Mouse (Mus musculus): ENCODE measurements around the gene Kat7.

Kat7 gene

DNA sequence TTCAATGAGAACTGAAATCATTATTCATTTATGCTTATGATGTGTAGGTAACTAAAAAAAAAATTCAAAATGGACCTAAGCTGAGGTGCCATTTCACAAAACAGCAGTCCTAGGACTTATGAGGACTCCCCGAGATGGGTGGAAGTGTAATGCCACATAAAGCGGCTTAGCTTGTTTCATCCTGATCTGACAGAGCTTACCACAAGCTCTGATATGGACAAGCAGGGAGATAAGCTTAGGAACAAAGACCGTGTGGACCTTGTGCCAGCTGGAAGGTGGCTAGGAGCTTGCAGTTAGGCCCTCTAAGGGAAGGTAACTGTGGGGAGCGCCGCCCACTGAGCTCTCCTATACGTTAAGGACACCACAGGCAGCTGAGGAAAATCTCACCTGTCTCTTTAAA, 34.0 kb downstream of the Kat7 start:
- no peak for DNase-seq

DNA sequence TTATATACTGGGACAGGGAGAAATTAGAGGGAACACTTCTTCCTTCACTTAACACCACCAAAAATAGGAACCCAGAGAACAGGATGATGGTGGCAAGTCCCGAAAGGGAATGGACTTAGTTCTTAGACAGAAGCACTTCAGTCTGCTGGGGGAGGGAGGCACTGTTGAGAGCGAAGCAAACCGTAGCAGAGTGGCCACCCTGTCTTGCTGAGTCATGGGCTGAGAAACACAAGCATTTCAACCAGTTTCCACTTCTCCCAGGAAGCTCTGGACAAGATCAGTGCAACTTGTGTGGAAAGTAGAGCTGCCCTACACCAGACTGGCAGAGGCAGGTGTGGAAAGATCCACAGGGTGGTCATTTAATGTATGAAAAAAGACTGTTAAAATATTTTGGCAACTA, 35.4 kb downstream of the Kat7 start:
- DNase-seq = no peak

DNA sequence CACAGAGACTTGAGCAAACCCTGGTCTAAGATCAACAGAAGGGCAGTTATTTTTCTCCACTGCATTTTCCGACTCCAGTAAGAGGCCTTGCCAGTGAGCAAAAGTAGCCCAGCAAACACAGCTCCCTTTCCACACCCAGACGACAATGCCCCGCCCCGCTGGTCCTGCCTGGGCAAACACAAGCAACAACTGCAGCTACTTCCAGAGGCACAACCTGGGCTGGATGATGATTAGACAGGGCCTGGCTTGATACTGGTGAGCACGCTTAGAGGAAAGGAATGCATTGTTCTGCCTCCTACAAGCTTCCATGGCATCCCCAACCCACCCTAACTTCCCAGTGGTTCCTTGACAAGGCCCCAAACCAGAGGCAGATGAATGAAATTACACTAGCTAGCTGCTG, 36.4 kb downstream of the Kat7 start:
- DNase-seq = no peak

DNA sequence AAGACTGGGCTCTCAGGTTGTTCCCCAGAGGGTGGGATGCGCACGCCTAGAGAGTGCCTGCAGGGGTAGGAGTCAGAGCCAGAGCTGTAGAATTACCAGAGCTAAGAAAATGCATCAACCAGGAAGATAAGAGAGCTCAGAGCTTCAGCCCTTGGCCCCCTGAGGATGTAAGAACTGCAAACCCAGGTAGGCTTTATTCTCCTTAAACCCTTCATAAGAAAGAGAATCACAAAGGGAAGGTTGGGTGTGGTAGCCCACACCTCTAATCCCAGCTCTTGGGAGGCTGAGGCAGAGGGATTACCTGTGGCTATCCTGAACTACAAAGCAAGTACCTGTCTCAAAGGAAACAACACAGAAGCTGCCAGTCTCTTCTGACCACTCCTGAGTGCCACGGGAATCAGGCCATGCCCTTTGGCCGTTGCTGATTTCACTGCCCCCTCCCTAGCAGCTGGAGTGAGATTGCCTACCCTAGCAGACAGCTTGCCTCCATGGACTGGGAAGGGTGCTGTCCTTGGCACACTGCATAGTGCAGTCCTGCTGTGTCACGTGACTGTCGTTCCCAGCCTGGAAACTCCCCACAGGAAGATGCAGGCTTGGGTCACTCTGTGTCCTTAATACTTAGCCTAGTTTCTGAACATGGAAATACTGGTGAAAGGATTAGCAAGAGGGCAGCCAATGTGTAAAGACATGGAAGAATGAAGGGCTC, 43.4 kb downstream of the Kat7 start:
- DNase-seq = no peak

DNA sequence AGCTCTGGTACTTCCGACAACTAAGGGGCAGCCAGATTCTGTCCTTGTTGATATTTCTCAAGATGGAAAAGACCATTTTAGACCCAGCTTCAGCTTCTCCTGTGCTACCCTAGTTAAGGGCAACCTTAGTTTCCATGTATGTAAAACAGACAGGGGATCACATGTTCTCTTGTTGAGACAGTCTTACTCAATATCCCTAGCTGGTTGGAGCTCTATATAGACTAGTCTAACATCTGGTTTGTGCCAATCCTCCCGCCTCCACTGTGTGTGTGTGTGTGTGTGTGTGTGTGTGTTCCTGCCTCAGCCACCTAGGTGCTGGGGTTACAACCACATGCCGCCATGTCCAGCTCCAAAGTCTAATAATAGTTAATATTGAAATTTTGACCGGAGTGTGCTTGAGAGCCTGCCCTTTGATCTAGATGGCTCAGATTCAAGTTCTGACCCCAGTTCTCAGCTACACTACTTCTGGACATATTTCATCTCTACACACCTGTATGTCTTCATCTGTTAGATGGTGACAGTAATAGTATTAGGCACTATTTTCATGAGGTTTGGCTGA, 45.5 kb downstream of the Kat7 start:
- DNase-seq = no peak

DNA sequence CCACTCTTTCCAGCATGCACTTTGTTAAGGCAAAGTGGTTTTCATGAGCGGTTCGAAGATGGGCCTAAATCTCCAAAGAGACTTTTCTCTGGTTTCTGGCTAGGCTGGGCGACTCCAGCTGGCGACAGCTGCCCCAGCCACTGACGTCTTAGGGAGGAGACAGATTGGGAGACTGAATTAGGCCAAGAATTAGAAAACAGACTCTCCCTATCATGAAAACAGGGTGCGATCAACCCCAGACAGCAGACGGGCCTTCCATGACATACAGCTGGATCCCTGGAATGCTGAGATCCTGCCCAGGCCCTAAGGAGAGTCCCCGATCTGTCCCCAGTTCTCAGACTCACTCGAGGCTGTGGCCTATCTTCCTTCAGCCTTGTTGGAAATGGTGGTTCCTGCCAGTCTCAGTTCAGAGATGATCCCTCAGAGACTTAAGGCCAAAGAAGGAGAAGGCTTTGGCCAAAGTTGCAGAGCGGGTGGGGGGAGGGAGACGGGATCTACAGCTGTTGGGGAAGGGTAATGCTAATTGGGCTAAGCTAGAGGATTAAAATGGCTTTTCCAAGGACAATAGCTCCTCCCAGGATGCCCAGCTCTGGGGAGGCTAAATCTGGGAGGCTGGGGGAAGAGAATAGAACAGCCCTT, 46.1 kb downstream of the Kat7 start:
- no peak for DNase-seq

DNA sequence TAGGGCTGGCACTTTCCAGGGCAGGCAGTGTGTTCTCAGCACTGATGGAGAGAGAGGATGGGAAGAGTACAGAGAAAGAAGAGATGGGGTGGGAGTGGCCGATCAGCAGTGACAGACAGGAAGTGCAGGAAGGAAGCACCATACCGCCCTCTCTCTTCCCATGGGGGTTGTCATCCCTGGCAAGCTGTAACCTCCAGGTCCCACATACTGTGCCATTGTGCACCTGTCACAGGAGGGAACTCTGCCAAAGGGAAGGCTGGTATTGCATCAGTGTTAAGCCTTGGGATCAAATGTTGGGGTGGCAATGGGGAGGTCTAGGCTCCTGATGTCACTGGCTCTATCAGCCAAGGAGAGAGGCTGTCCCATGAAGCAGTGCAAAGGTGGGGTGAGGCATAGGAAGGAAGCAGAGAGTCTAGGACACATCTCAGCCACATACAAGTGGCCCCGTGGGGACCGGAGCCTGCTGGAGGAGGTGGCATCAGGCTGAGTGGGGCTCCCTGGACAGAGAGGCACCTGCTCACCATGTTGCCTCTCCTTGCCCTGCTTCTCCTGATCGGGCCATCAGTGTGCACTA, 48.8 kb downstream of the Kat7 start, which contains the start of gene Tac4:
Gene Tac4, plus strand, starts transcription at position 352 of the 574 bp plus-strand sequence.
- peak; percentile 50 for DNase-seq

DNA sequence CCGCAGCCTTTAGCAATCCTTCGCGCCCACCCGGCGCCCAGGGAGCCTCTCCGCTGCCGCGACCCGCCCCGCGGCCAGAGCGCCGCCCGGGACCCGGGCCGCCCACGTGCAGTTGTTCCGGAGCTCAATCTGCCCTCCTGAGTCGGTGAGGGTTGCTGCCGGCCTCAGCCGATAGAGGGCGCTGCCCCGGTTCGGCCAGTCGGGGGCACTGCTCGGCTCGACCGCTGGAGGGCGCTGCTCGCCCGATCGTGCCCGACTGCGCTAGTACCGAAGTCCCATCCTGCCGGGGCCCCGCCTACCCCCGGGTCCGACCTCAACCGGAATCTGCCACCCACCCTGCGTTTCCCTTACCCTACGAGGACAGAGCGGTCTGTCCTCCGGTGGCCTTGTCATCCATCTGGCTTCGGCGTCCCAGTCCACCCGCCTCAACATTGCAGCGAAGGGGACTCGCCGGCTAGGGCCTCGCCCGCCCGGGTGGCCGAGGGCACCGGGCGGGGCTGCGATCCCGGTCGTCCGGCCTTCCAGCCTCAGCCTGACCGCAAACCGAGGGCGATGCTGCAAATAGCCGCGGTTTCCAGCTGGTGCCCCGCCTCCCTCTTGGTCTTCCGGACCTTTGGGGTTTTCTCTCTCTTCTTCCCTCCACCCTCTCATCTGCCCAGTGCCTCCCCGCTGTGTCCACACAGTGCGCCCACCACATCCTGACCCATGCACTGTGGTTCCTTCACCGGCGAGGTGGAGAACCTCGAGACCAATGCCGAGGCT, 50.8 kb downstream of the Kat7 start:
- peak; percentile 85 for DNase-seq

DNA sequence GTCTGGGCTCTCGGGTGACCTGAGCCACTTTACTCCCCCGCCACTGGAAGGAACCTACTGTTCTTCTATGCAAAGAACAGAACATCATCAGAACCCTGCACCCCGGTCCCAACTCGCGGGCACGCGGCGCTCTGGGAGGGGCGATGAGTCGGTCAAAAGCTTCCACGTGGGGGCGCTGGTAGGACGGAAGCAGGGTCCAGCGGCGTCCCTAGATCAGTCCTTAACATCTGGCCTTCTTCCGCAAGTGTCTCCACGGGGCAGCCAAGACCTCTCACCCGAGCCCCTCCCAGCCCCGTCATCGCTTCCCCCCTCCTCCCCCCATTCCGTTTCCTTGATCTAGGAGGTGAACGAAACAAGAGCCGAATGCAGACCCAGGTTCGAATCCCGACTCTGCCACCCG, 51.6 kb downstream of the Kat7 start:
- DNase-seq = peak; percentile 57

DNA sequence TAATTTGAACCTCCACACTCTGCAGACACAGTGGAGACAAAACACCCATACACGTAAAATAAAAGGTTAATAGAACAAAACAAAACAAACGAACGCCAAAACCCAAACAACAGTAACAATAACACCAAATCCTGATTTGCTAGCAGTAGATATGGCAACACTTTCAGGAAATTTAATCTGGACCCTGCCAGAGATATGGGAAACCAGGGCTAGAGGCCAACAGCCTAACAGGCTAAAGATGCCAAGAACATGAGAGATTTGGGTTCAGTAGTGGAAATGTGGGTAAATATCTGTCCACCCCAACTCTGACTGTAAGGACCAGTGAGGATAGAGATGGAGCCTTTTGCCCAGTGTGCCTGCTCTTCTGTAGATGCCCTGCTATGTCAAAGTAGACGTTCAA, 52.1 kb downstream of the Kat7 start:
- DNase-seq = no peak

DNA sequence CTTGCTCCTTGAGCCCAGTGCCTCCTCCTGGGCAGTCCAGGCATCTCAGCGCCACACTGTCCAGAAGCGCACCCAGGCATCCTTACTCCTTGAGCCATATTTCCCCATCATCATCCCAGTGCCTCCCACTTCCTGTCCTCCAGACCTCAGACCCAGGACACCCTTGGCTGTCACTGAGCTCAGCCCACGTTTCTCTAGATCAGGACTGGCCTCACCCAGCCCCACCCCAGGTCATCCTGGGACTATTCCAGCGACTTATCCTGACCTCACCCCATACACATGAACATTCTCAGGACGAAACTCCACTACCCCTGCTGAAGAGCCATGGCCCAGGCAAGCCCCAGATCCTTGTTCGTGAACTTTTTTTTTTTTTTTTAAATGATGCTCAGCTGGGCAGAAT, 54.3 kb downstream of the Kat7 start:
- no peak for DNase-seq

DNA sequence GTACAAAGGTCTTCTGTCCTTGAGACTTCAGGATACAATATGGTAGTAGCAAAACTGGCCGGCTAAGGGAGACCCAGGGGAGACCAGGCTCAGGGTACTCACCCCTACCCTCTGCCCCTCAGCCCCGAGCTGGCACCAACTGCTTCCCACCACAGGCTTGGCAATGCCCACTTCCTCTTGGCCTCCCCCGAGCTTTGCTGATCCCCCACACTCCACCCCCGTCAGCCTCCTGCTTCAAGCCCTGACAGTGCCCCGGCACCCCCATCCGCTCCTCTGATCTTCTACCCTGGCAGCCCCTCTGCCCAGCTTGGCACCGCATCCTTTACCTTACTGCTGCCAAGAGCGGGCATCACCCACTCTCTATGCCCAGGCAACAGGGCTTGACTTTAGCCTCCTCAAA, 55.9 kb downstream of the Kat7 start:
- DNase-seq = no peak

DNA sequence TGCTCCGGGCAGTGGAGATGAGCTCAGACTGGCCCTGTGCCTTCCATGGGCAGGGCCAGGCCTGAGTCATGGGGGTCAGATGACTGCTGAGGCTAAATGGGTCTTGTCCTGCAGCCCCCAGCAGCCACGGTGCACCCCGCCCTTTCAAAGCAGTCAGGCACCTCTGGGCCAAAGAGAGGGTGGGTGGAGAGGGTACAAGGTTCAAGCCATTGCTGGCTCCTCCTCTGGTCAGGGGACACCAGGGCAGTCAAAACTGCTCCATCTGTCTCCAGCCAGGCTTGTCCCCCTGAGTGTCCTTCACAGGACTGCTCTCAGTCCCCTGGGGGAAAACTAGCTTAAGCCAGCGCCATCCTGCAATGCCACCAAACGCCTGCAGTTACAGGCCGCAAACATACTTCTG, 57.9 kb downstream of the Kat7 start:
- no peak for DNase-seq

DNA sequence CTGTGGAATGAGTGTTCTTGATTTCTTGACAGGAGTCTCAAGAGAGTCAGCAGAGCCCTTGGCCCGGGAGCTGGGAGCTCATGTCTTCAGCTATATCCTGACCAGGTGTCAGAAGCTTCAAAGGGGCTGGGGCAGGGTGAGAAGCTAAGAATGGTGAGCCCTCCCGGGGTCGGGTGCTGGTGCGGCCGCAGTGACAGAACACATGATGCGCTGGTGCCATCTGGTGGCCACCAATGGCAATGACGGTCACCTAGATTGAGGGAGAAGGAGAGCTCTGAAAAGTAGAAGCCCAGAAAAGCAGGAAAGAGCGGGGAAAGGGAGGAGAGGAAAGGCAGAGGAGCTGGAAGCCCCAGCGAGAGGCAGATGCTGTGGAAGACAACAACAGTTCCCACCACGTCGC, 58.8 kb downstream of the Kat7 start:
- DNase-seq = peak; percentile 68

DNA sequence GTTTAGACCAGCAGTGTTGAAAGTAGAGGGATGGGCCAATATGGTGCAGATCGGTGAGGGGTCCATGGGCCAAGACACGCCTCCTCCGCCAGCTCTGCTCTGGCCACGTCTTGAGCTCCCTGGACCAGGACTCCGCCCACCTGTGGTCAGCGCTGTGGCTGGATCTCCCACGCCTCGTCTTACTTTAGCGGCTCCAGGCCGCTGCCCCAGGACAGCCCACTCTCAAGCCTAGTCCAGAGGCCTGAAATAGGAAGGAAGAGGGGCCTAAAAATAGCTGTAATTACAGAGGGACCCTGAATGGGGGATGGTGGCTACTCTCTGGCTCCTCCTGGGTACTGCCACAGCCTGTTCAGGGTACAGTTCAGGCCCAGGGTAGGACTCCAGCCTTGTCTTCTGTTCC, 59.9 kb downstream of the Kat7 start:
- DNase-seq = no peak

DNA sequence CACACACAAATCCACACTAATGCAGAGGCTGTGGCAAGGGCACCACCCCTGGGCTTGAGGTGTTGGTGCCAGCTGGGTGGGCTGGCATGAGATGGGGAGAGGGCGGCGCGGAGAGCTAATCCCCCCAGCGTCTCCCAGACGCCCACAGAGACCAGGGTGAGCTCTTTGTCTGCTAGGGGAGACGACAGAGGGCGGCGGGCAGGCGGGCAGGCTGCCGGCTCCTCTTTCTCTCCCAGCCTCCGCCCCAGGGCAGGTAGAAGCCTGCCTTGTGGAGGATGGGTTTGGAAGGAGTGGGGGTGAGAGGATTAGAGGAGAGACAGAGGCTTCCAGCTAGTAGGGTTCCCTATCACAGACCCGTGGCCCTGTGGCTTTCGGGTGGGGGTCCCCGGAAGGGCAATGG, 63.0 kb downstream of the Kat7 start:
- no peak for DNase-seq

DNA sequence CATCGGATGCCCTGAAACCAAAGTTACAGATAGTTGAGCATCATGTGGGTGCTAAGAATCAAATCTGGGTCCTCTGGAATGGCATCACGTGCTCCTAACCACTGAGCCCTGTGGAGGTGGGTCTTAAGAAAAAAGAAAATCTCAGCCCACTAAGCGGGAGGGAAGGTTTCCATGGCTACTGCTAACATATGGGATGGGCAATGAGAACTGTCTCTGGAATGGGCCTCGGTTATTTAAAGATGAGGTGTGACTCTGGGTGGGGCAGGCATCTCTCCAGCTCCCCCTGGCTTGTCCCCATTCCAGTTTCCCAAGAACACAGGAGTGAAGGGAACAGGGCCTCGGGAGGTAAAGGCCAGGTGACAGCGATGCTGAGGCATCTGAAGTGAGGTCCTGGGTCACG, 64.6 kb downstream of the Kat7 start:
- no peak for DNase-seq

DNA sequence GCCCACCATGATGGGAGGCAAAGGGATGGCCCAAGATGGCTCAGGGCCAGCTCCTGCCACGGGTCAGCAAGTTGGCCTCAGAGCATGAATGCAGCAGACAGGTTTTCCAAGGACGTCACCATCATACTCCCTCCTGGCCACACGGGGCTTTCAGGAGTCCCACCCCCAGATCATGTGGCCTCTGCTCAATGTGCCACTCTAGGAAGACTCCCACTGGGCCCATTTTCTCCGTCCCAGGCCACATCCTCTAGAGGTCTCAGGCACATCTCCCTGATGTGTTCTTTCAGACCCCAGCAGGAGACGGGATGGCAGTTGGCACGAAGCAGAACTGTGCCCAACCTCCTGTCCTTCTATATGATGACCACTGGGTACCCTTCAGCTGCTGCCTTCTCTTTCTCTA, 67.4 kb downstream of the Kat7 start:
- no peak for DNase-seq

DNA sequence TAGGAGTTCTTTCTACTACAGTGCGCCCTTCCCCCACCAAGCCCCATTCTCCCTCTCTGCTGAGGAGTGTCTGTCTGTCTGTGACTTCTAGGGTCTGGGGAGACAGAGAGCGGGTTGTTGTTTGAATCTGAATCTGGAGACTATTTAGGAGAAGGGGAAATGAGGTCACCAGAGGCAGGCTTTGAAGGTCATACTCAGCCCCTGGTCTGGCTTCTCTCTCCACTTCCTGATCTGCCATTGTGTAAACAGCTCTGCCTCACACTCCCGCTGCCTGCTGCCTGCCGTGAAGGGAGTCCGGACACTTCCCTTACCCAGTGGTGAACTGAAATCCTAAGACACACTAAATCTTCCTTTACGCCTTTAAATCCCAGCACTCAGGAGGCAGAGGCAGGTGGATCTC, 71.6 kb downstream of the Kat7 start:
- DNase-seq = no peak

DNA sequence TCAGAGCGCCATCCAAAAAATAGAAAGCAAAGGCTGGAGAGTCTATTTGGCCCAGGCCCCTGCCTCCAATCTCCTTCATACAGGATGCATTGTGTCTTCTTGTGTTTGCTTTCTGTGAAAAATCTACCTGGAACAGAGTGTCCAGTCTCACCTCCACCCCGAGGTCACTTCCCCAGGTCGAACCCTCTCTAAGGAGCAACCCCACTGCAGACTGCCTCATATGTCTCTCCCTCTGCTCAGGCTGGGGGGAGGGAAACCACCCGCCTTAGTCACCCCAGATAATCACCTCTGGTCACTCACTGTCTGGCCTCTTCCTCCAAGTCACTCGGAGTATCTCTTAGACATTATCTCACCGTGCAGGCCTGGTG, 77.7 kb downstream of the Kat7 start:
- DNase-seq = no peak

DNA sequence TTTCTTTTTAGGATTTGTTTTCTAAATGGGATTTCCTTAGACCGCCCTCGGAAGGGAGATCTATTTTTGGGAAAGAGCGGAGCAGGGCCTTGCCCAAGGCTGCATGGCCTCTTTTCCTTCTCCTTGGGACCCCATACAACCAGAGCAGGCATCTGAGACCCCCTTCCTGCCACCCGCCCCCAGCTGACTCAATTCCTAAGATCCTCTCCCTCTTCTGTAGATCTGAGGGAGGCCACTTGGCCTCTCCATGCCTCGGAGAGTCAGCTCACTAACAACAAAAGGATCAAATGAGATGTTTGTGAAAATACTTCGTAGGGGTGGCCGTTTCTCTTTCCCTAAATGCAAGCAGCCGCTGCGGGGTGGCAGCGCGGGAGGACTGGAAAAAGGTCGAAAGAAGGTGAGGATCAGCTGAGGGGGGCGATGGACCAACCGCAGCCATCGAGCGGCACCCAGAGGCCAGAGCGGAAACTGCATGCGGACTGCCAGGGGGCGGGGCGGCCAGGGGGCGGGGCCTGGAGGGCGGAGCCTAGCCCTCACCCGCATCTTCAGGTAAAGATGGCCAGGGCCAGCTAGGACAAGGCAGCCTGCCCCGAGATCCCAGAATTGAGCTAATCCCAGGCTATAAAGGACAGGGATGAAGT, 78.2 kb downstream of the Kat7 start:
- peak; percentile 56 for DNase-seq

DNA sequence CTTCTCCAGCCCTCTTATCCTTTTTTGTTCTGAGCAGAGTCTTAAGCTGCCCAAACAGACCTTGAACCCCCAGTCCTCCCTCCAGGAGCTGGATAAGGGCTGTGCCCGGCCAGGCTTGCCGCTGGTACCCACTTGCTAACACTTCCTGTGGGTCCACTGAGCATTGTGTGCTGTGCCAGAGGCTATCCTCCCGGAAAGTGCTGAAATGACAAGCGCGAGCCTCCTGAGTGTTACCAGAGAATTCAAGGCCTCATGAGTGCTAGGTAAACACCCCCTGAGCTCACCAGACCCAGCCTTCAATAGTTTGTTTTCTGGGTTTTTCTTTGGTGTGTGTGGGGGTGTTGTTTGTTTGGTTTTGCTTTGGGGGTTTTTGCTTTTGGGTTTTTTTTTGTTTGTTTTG, 82.6 kb downstream of the Kat7 start:
- no peak for DNase-seq

DNA sequence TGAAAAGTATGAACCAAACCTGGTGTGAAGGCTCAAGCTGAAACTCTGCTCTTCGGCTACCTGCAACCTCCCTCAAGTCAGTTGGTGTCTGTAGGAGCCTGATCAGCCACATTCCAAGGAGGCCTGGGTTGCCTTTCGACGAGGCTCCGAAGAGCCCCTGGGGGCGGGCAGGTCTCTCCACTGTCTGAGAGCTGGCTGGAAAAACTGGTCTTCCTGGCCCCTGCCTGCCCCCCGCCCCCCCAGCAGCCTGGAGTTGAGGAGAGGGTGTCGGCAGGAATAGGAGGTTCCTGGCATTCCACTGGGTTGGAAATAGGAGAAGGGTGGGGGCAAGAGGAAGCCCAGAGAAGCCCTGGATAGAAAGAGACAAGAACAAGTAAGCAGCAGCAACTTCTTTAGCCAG, 84.6 kb downstream of the Kat7 start:
- DNase-seq = no peak

All from cerebellum, adult 9-10 months (tissue).